Mouse (Mus musculus): Measurements from ENCODE around the gene Tns3.

DNA sequence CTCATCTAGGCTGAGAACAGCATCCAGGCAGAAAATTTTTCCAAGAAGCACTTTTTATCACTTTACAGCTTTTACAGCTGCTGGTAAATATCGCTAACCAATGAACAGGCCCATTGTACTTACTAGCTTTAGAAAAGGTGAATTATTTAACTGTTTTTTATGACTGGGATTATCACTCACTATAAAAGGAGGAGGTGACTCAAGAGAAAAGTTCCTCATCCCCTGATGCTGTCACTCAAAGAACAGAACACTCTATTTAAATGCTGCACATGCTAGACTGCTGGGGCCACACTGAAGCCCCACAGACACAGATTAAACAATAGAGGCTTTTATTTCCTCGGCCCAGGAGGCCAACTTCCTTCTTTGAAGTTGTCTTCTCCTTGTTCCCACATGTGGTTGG is 80.0 kb downstream of the Tns3 start:
- TF ChIP-seq CEBPB (IDR thresholded peaks at IDR 0.05; ENCODE audit: low read depth) = no peak
- TF ChIP-seq CTCF (IDR thresholded peaks at IDR 0.05; ENCODE audit: control insufficient read depth, insufficient read depth, insufficient read length) = no peak
- no peak for TF ChIP-seq MAX (IDR thresholded peaks at IDR 0.05)
- no peak for TF ChIP-seq USF1 (IDR thresholded peaks at IDR 0.05; ENCODE audit: low read depth)
- TF ChIP-seq MYOG (IDR thresholded peaks at IDR 0.05; ENCODE audit: control insufficient read depth, extremely low read depth, insufficient read length) = no peak
- TF ChIP-seq FOSL1 (IDR thresholded peaks at IDR 0.05; ENCODE audit: insufficient read depth, low read length, poor library complexity, severe bottlenecking) = no peak

All from C2C12 (cell line).